Mouse (Mus musculus): ENCODE data around the gene Krtap5-1. TPM values are rescaled to one million over a fixed set of nuclear protein-coding genes. Genes with fewer than 3 reads are reported as not detected.
"Not testable (repeated sequence)": the region's sequence is repeated elsewhere in the genome, so short reads cannot be mapped to it uniquely, and the experiment has no call there.

The Krtap5-1 gene
- total and polyA plus RNA-seq, 3 experiments, result not detected

DNA sequence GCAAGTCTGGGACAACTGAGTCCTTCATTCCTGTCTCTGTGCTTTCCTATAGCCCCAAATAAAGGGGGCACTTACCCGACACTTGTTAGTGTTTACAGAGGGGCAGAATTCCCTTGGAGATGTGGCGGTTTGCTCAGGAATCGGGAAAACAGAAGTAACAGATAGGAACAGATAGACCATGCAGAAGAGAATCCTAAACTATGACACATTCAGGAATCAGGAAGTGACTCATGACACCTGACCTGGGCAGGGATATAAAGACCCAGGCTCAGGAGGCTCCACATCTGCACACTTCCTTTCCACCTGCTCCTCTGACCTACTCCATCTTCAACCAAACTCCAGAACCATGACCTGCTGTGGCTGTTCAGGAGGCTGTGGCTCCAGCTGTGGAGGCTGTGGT is 6.3 kb upstream of the Krtap5-1 start, which contains the start of gene Krtap5-4:
Gene Krtap5-4 (plus strand): TSS at position 301 of the 400 bp plus-strand sequence.
- H3K36me3 ChIP-seq (replicated peaks in 1 of 2; ENCODE audit: control insufficient read depth in 1 of 2, insufficient read depth in 1 of 2, low read length in 1 of 2), result no peaks in the 10 kb centered on the region
- no peak within 1 kb of the TSS for H3K4me2 ChIP-seq (ENCODE audit: insufficient read depth, low read depth, poor library complexity, severe bottlenecking)
- no peaks in the 10 kb centered on the region for H3K9me3 ChIP-seq (replicated peaks; ENCODE audit: low read length)
- in situ Hi-C loops (cut with MboI; ENCODE audit: low pct_ligation_motif_present, low pct_unique_long_range_greater_than_20kb, low sequenced_read_pairs) (no loop called here), dilution Hi-C loops (cut with MboI; ENCODE audit: extremely low pct_ligation_motif_present, extremely low pct_unique_long_range_greater_than_20kb, low sequenced_read_pairs) (no loop called here)
- DNase-seq (ENCODE audit: extremely low read depth), result no peak
- TF ChIP-seq MXI1 (IDR thresholded peaks at IDR 0.05; ENCODE audit: low read depth, low read length), result no peak
- no peak for TF ChIP-seq E2F4 (IDR thresholded peaks at IDR 0.05; ENCODE audit: insufficient replicate concordance, low read depth, low read length)
- TF ChIP-seq TCF12 (IDR thresholded peaks at IDR 0.05; ENCODE audit: low read depth, low read length), result no peak
- TF ChIP-seq SIN3A (IDR thresholded peaks at IDR 0.05; ENCODE audit: low read length), result no peak
- no peak for TF ChIP-seq MAX (IDR thresholded peaks at IDR 0.05; ENCODE audit: low read length)
- TF ChIP-seq ZC3H11A (IDR thresholded peaks at IDR 0.05; ENCODE audit: low read depth, low read length), result no peak
- TF ChIP-seq JUN (IDR thresholded peaks at IDR 0.05; ENCODE audit: insufficient read depth, low read depth, low read length), result no peak
- no peak for TF ChIP-seq TBP (conservative IDR thresholded peaks at IDR 0.05; ENCODE audit: low read depth, low read length)
- TF ChIP-seq GABPA (IDR thresholded peaks at IDR 0.05; ENCODE audit: insufficient replicate concordance, low read depth, low read length), result no peak
- no peak for TF ChIP-seq KAT2A (IDR thresholded peaks at IDR 0.05; ENCODE audit: insufficient replicate concordance, low read length)
- TF ChIP-seq USF1 (IDR thresholded peaks at IDR 0.05; ENCODE audit: low read depth, low read length), result no peak
- TF ChIP-seq POLR2A (IDR thresholded peaks at IDR 0.05; ENCODE audit: low read depth, low read length), result no peak
- no peak for TF ChIP-seq PAX5 (IDR thresholded peaks at IDR 0.05; ENCODE audit: low read length)
- TF ChIP-seq ZKSCAN1 (IDR thresholded peaks at IDR 0.05; ENCODE audit: borderline replicate concordance, low read depth, low read length), result no peak
- no peak for TF ChIP-seq SMC3 (IDR thresholded peaks at IDR 0.05; ENCODE audit: low read depth, low read length)
- TF ChIP-seq ELF1 (IDR thresholded peaks at IDR 0.05; ENCODE audit: low read depth, low read length), result no peak
- TF ChIP-seq BHLHE40 (IDR thresholded peaks at IDR 0.05; ENCODE audit: low read depth, low read length), result no peak
- no peak for TF ChIP-seq NRF1 (IDR thresholded peaks at IDR 0.05; ENCODE audit: low read depth, low read length)
- no peak for TF ChIP-seq ZMIZ1 (IDR thresholded peaks at IDR 0.05; ENCODE audit: low read depth, low read length)
- no peak within 1 kb of the TSS for H3K4me3 ChIP-seq (replicated peaks in 1 of 3; ENCODE audit: low read depth in 2 of 3, low read length in 2 of 3, poor library complexity in 1 of 3)
- H3K4me1 ChIP-seq (ENCODE audit: control insufficient read depth in 1 of 2, insufficient read depth in 2 of 2), result no peaks in the 10 kb centered on the region
- no peaks in the 10 kb centered on the region for H3K79me2 ChIP-seq (replicated peaks; ENCODE audit: control insufficient read depth, extremely low read depth, insufficient read depth, poor library complexity, severe bottlenecking)
- H3K27me3 ChIP-seq (replicated peaks), result peaks cover 78% of the 10 kb centered on the region
- no peak within 1 kb of the TSS for H3K9ac ChIP-seq (ENCODE audit: insufficient read depth, low read depth)
- no peak within 1 kb of the TSS for H3K27ac ChIP-seq (ENCODE audit: insufficient read depth, low read depth)

DNA sequence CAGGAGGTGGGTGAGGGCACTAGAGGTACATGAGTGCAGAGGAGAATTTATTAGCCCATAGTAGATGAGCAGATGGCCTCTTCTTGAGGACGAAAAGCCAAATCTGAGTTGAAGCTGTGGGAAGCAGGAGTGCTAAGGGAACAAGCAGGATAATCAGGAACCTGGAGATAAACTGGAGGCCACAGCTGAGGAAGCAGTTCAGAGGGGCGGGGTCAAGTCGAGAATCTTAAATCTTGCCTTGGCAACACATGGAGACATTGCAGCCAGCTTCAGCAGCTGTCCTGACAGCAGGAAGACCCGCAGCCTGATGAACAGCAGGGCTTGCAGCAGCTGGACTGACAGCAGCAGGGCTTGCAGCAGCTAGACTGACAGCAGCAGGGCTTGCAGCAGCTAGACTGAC is 810 bp downstream of the Krtap5-1 start:
- H3K27ac ChIP-seq (ENCODE audit: insufficient read depth, low read depth); H3K9me3 ChIP-seq (replicated peaks; ENCODE audit: low read length); H3K4me3 ChIP-seq (replicated peaks in 1 of 3; ENCODE audit: low read depth in 2 of 3, low read length in 2 of 3, poor library complexity in 1 of 3); H3K4me1 ChIP-seq (ENCODE audit: control insufficient read depth in 1 of 2, insufficient read depth in 2 of 2); DNase-seq (ENCODE audit: extremely low read depth); H3K36me3 ChIP-seq (replicated peaks in 1 of 2; ENCODE audit: control insufficient read depth in 1 of 2, insufficient read depth in 1 of 2, low read length in 1 of 2); dilution Hi-C loops (cut with MboI; ENCODE audit: extremely low pct_ligation_motif_present, extremely low pct_unique_long_range_greater_than_20kb, low sequenced_read_pairs); H3K9ac ChIP-seq (ENCODE audit: insufficient read depth, low read depth); H3K79me2 ChIP-seq (replicated peaks; ENCODE audit: control insufficient read depth, extremely low read depth, insufficient read depth, poor library complexity, severe bottlenecking); in situ Hi-C loops (cut with MboI; ENCODE audit: low pct_ligation_motif_present, low pct_unique_long_range_greater_than_20kb, low sequenced_read_pairs); H3K4me2 ChIP-seq (ENCODE audit: insufficient read depth, low read depth, poor library complexity, severe bottlenecking): not testable (repeated sequence)
- peaks cover 59% of the 10 kb centered on the region for H3K27me3 ChIP-seq (replicated peaks)

Data from CH12.LX (cell line).